Mouse (Mus musculus): ENCODE measurements at regions not wholly inside any gene's neighbourhood (a gene's known extent, or its start where the extent isn't known, plus 50 kb on each side); places are given as distances from the start of the nearest gene placed in this dataset.

DNA sequence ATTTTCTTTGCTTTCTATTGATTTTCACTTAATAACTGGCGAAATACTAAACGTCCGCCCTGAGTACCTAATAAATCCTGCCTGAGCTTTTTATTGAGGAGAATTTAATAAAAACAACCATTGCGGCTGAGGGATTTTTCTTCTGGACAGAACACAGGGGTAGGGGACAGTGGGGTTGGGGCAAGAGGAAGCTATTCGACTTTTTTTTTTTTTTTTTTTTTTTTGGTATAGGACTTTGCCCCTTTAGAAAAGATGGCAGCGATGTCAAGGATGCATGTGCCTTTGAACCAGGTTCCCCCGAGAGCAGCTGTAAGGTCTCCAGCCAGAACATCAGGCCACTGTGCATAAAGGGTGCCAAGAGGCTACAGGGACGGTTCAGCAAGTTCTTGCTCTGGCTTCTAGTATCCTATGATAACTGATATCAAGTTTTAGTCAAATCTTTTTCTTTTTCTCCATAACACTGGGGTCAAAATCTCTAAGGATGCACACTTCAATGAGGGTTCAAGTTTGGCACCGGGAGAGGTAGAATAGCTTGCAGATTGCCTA lies 126.9 kb downstream of the Gm10295 start:
- no peak for TF ChIP-seq CTCF (conservative IDR thresholded peaks at IDR 0.05; ENCODE audit: low read length)
- TF ChIP-seq NANOG (IDR thresholded peaks at IDR 0.05; ENCODE audit: borderline replicate concordance, low read length): no peak
- TF ChIP-seq POU5F1 (IDR thresholded peaks at IDR 0.05; ENCODE audit: borderline replicate concordance, low read length): no peak

Data from E14TG2a.4 (cell line).